ENCODE assay signal across 24 mouse cellular contexts in the genomic region with DNA sequence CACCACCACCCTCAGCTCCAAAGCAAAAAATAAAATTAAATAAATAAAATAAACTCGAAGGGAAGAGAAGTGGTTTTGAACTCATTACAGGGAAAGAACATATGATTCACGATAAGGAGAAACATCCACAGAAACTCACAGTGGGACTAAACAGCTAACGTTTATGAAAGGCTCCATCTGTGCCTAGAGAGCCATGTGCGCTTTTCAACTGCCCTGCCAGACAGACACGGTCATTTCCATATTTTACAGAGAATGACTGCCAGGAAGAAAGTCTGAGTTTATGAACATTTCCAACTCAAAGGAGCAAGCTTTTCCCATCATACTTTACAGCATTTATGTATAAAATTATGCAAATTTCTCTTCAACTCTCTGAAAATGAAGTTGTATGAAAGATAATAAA.
DNase-seq lines count a peak whose midpoint lies in the region; ATAC-seq lines count a peak whose summit lies in the region.
"Had no signal": no experiment of that assay in that cellular context is flagged by ENCODE, and none has a peak within 500 bp of the region (broad histone marks: within the 10 kb centered on the region; RNA-seq: fewer than 3 reads in every experiment).

No protein-coding gene starts in this region.

- DNase-seq in cerebellum, postnatal 10 days = peak; percentile 27 to 40
- DNase-seq in cerebellum, postnatal 25 days = no peak
- no peak for DNase-seq in frontal cortex, postnatal 10 days (ENCODE audit: low spot score in 2 of 2)
- peak; percentile 13 for DNase-seq in left cerebral cortex, postnatal 4 days
- DNase-seq in left cerebral cortex, adult 8-10 months (ENCODE audit: low spot score in 2 of 2) = no peak
- DNase-seq in brain, adult 2 months (ENCODE audit: low read depth, low spot score) = peak; percentile 35
- DNase-seq in thymus, postnatal 0 days (ENCODE audit: low spot score) = no peak
- DNase-seq: adrenal gland, adult 2 months; adrenal gland, postnatal 36 days; cerebellum, adult 11 months; cerebellum, adult 9-10 months; gastrocnemius, postnatal 10 days; heart, postnatal 36 days; kidney, adult 8-10 months; kidney, postnatal 4 days; liver; lung, adult 2 months; lung, postnatal 10 days; right cerebral cortex, postnatal 25 days; spleen, adult 18-20 months; thymus, postnatal 25 days had no signal

- peak; percentile 50; the same call in 1 of the 2 replicates for ATAC-seq in frontal cortex, adult (ENCODE audit: low TSS enrichment)
- ATAC-seq: activated CD4-positive, CD25-positive, alpha-beta regulatory T cell, adult 4 months; intestine, embryonic 16.5 days had no signal

- intact Hi-C loops in left cerebral cortex, postnatal 4 days (cut with DNase I) = loop anchor here (10.0 kb wide), 2 partner anchors 233 to 873 kb away; a partner anchor contains a TSS

Comparison
In these comparisons a context has a peak if more than half of its experiments do, and no peak if none do; other contexts are left out.
1. DNase-seq: peak in cerebellum, postnatal 10 days (2 of 2), left cerebral cortex, postnatal 4 days (single experiment) and brain, adult 2 months (single experiment); none in cerebellum, postnatal 25 days (0 of 2), frontal cortex, postnatal 10 days (0 of 2), left cerebral cortex, adult 8-10 months (0 of 2) and thymus, postnatal 0 days (single experiment).